Mouse (Mus musculus): ENCODE measurements around the gene Skap1. TPM values are rescaled to one million over a fixed set of nuclear protein-coding genes. Genes with fewer than 3 reads are reported as not detected.

Skap1 gene
- polyA plus RNA-seq, 1 experiment from 2014 or later = 7.6 TPM

GRCm38 (mm10) chr11:96737673-96738471, 273.5 kb downstream of the Skap1 start:
- Histone ChIP-seq H3K36me3 (ENCODE audit: insufficient read depth, low read length) (no peaks in the 10 kb centered on the region), H3K4me3 (replicated peaks; ENCODE audit: low read depth, low read length) (no peak overlapping the region), H3K4me2 (ENCODE audit: low read length) (no peak overlapping the region), H3K27ac (peak overlapping the region; percentile 57; the same call in 1 of the 2 replicates), H3K9ac (ENCODE audit: low read depth, low read length) (no peak overlapping the region), H3K4me1 (replicated peaks; ENCODE audit: insufficient read depth, low read length) (peaks cover 5% of the 10 kb centered on the region), H3K9me3 (replicated peaks; ENCODE audit: low read length) (no peaks in the 10 kb centered on the region), H3K27me3 (ENCODE audit: insufficient read depth, low read length) (no peaks in the 10 kb centered on the region)
- TF ChIP-seq CTCF (IDR thresholded peaks at IDR 0.05; ENCODE audit: low read depth) = peak; percentile 59; the same call in 1 of the 2 replicates
- WGBS = 57% methylated on average over 14 of the region's 14 CpGs
- peak; percentile 77 for DNase-seq (ENCODE audit: low spot score)
- no peak for ATAC-seq (replicated peaks; ENCODE audit: low FRiP score, low read depth)

- DNase-seq (ENCODE audit: low spot score) = no peak
- peaks cover 5% of the 10 kb centered on the region; the same call in 1 of the 2 replicates for H3K4me1 ChIP-seq (replicated peaks; ENCODE audit: insufficient read depth, low read length)
- TF ChIP-seq CTCF (IDR thresholded peaks at IDR 0.05; ENCODE audit: low read depth) = no peak
- no peaks in the 10 kb centered on the region for H3K27me3 ChIP-seq (ENCODE audit: insufficient read depth, low read length)
- no peak overlapping the region for H3K9ac ChIP-seq (ENCODE audit: low read depth, low read length)
- no peak overlapping the region for H3K4me3 ChIP-seq (replicated peaks; ENCODE audit: low read depth, low read length)
- peak overlapping the region; percentile 27; the same call in 1 of the 2 replicates for H3K4me2 ChIP-seq (ENCODE audit: low read length)
- H3K27ac ChIP-seq = peak overlapping the region; percentile 39; the same call in 1 of the 2 replicates
- no peak for ATAC-seq (replicated peaks; ENCODE audit: low FRiP score, low read depth)
- H3K36me3 ChIP-seq (ENCODE audit: insufficient read depth, low read length) = no peaks in the 10 kb centered on the region
- 61% methylated on average over 12 of the region's 12 CpGs for WGBS
- H3K9me3 ChIP-seq (replicated peaks; ENCODE audit: low read length) = no peaks in the 10 kb centered on the region
These were observed 276.4 kb downstream of the Skap1 start for GRCm38 (mm10) chr11:96740796-96741195.

DNA sequence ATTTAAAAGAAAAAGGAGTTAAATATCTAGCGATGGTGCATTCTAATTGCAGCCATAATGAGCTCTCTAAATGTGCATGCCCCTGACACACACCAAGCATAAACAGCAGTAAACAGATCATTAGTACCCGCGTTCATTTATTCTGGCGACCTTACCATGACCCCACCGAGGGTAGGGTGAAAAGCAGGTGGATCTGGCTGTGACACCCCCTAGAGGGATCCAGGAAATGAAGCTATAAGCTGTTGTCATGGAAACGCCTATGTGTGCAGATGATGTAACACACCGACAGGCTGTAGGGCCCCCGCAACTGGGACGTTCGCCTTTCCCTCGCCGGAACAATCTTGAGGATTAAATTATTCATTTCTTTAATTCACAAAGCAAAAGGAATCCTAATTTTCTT, 277.6 kb downstream of the Skap1 start:
- H3K27me3 ChIP-seq (ENCODE audit: insufficient read depth, low read length) = no peaks in the 10 kb centered on the region
- no peak for ATAC-seq (replicated peaks; ENCODE audit: low FRiP score, low read depth)
- H3K4me2 ChIP-seq (ENCODE audit: low read length) = no peak overlapping the region
- H3K4me3 ChIP-seq (replicated peaks; ENCODE audit: low read depth, low read length) = no peak overlapping the region
- no peaks in the 10 kb centered on the region for H3K9me3 ChIP-seq (replicated peaks; ENCODE audit: low read length)
- TF ChIP-seq CTCF (IDR thresholded peaks at IDR 0.05; ENCODE audit: low read depth) = no peak
- WGBS = 24% methylated on average over 12 of the region's 12 CpGs
- H3K4me1 ChIP-seq (replicated peaks; ENCODE audit: insufficient read depth, low read length) = peaks cover under 1% of the 10 kb centered on the region; the same call in 1 of the 2 replicates
- no peaks in the 10 kb centered on the region for H3K36me3 ChIP-seq (ENCODE audit: insufficient read depth, low read length)
- DNase-seq (ENCODE audit: low spot score) = no peak
- H3K27ac ChIP-seq = peak overlapping the region; percentile 57; the same call in 1 of the 2 replicates
- no peak overlapping the region for H3K9ac ChIP-seq (ENCODE audit: low read depth, low read length)

DNA sequence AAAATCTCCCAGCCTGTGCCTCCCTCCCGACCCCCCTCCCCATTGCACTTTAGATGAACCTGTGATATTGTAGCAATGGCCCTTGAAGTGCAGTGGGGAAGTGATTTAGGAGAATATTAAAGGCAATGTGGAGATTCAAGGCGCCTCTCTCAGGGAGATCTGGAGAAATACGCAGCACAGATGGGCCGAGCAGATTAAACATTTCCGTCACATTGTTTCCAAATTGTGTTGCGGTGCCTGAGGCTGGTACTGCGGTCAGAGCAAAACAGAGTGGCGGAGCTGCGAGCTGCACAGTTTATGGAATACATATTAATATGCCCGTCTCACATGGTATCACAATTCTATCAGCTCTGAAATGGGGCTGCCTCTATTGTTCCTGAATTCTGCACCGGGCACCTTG, 278.6 kb downstream of the Skap1 start:
- TF ChIP-seq CTCF (IDR thresholded peaks at IDR 0.05; ENCODE audit: low read depth) = no peak
- ATAC-seq (replicated peaks; ENCODE audit: low FRiP score, low read depth) = no peak
- Histone ChIP-seq H3K9me3 (replicated peaks; ENCODE audit: low read length) (no peaks in the 10 kb centered on the region), H3K4me3 (replicated peaks; ENCODE audit: low read depth, low read length) (no peak overlapping the region), H3K27ac (no peak overlapping the region), H3K9ac (ENCODE audit: low read depth, low read length) (no peak overlapping the region), H3K27me3 (ENCODE audit: insufficient read depth, low read length) (no peaks in the 10 kb centered on the region), H3K36me3 (ENCODE audit: insufficient read depth, low read length) (no peaks in the 10 kb centered on the region), H3K4me1 (replicated peaks; ENCODE audit: insufficient read depth, low read length) (no peaks in the 10 kb centered on the region; the same call in 1 of the 2 replicates), H3K4me2 (ENCODE audit: low read length) (no peak overlapping the region)
- WGBS = 44% methylated on average over 11 of the region's 11 CpGs
- no peak for DNase-seq (ENCODE audit: low spot score)

DNA sequence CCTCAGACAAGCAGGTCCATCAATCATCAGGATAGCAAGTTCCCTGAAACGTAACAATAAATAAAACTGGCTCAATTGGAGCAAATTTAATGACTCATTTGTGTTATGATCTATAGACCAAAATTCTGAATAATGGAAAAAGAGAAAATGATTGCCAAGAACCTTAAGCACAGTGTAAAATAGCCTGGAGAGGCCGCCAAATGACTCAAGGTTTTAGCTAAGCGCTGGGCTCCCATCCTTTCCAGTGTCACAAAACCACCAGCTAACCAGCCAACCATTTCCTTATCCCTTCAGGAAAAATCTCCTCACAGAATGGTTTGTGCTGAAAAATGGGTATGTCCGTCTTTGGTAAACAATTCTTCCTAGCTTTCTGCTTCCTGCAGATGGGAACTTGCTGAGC, 279.5 kb downstream of the Skap1 start:
- H3K4me3 ChIP-seq (replicated peaks; ENCODE audit: low read depth, low read length) = no peak overlapping the region
- DNase-seq (ENCODE audit: low spot score) (no peak), ATAC-seq (replicated peaks; ENCODE audit: low FRiP score, low read depth) (no peak)
- no peak overlapping the region for H3K9ac ChIP-seq (ENCODE audit: low read depth, low read length)
- H3K27me3 ChIP-seq (ENCODE audit: insufficient read depth, low read length) = no peaks in the 10 kb centered on the region
- no peak overlapping the region for H3K27ac ChIP-seq
- no peaks in the 10 kb centered on the region; the same call in 1 of the 2 replicates for H3K4me1 ChIP-seq (replicated peaks; ENCODE audit: insufficient read depth, low read length)
- H3K4me2 ChIP-seq (ENCODE audit: low read length) = no peak overlapping the region
- no peaks in the 10 kb centered on the region for H3K9me3 ChIP-seq (replicated peaks; ENCODE audit: low read length)
- no peak for TF ChIP-seq CTCF (IDR thresholded peaks at IDR 0.05; ENCODE audit: low read depth)
- H3K36me3 ChIP-seq (ENCODE audit: insufficient read depth, low read length) = no peaks in the 10 kb centered on the region
- 81% methylated on average over 4 of the region's 4 CpGs for WGBS

GRCm38 (mm10) chr11:96746648-96747047, 282.3 kb downstream of the Skap1 start:
- ATAC-seq (replicated peaks; ENCODE audit: low FRiP score, low read depth) (no peak), DNase-seq (ENCODE audit: low spot score) (no peak)
- no peaks in the 10 kb centered on the region; the same call in 1 of the 2 replicates for H3K4me1 ChIP-seq (replicated peaks; ENCODE audit: insufficient read depth, low read length)
- H3K27ac ChIP-seq = no peak overlapping the region
- no peaks in the 10 kb centered on the region for H3K9me3 ChIP-seq (replicated peaks; ENCODE audit: low read length)
- no peaks in the 10 kb centered on the region for H3K36me3 ChIP-seq (ENCODE audit: insufficient read depth, low read length)
- H3K9ac ChIP-seq (ENCODE audit: low read depth, low read length) = no peak overlapping the region
- H3K4me3 ChIP-seq (replicated peaks; ENCODE audit: low read depth, low read length) = no peak overlapping the region
- no peak for TF ChIP-seq CTCF (IDR thresholded peaks at IDR 0.05; ENCODE audit: low read depth)
- H3K27me3 ChIP-seq (ENCODE audit: insufficient read depth, low read length) = no peaks in the 10 kb centered on the region
- no peak overlapping the region for H3K4me2 ChIP-seq (ENCODE audit: low read length)
- 71% methylated on average over 6 of the region's 6 CpGs for WGBS

Data from kidney, postnatal 0 days (tissue).